Mouse (Mus musculus) gastrocnemius, postnatal 10 days (tissue): ENCODE measurements around the gene Nfe2l2. TPM values are rescaled to one million over a fixed set of nuclear protein-coding genes. Genes with fewer than 3 reads are reported as not detected.
A peak's percentile ranks its signal among the peaks of the same experiment; 100 is the strongest.
"Not testable (repeated sequence)": the region's sequence is repeated elsewhere in the genome, so short reads cannot be mapped to it uniquely, and the experiment has no call there.

Source experiments
- DNase-seq: peaks from one replicate; pipeline ENCODE4 v3.0.0; 2021; ENCODE audit warnings: mixed read lengths
- microRNA-seq, 2 experiments: library from miRNA; unstranded; fragments of <30 nt; microRNA quantifications; one replicate each; pipeline ENCODE4 v1.2.0; 2021
- total RNA-seq, 2 experiments: library from RNA; stranded (reverse); gene quantifications; 2 replicates each; pipeline ENCODE4 v1.2.3; 2021

Gene Nfe2l2
- total RNA-seq, 2 experiments from 2014 or later: 28.4 to 33.3 TPM

GRCm38 (mm10) chr2:75645251-75645650 lies 59.2 kb downstream of the Nfe2l2 start:
- no peak for DNase-seq

GRCm38 (mm10) chr2:75643950-75644349 lies 60.5 kb downstream of the Nfe2l2 start:
- no peak for DNase-seq

GRCm38 (mm10) chr2:75642795-75643550 lies 61.5 kb downstream of the Nfe2l2 start:
- DNase-seq: no peak

GRCm38 (mm10) chr2:75642312-75642711 lies 62.1 kb downstream of the Nfe2l2 start:
- DNase-seq: not testable (repeated sequence)

- DNase-seq: not testable (repeated sequence)
Observed at GRCm38 (mm10) chr2:75639535-75639934, 64.9 kb downstream of the Nfe2l2 start.

- DNase-seq: not testable (repeated sequence)
Observed at GRCm38 (mm10) chr2:75637822-75638221, 66.6 kb downstream of the Nfe2l2 start.

GRCm38 (mm10) chr2:75637361-75637760 lies 67.1 kb downstream of the Nfe2l2 start:
- DNase-seq: no peak

GRCm38 (mm10) chr2:75637055-75637304 lies 67.5 kb downstream of the Nfe2l2 start:
- DNase-seq: not testable (repeated sequence)

GRCm38 (mm10) chr2:75636261-75637054 lies 68.0 kb downstream of the Nfe2l2 start:
- peak; percentile 16 for DNase-seq

- DNase-seq: not testable (repeated sequence)
Observed at GRCm38 (mm10) chr2:75634431-75634830, 70.0 kb downstream of the Nfe2l2 start.

GRCm38 (mm10) chr2:75633784-75634183 lies 70.7 kb downstream of the Nfe2l2 start:
- DNase-seq: no peak

- no peak for DNase-seq
Observed at GRCm38 (mm10) chr2:75633381-75633780, 71.1 kb downstream of the Nfe2l2 start.

- DNase-seq: no peak
Observed at GRCm38 (mm10) chr2:75632721-75633181, 71.7 kb downstream of the Nfe2l2 start.

GRCm38 (mm10) chr2:75632043-75632442 lies 72.4 kb downstream of the Nfe2l2 start:
- DNase-seq: no peak

GRCm38 (mm10) chr2:75631421-75631820 lies 73.0 kb downstream of the Nfe2l2 start:
- DNase-seq: no peak

- DNase-seq: no peak
Observed at GRCm38 (mm10) chr2:75628487-75628886, 76.0 kb downstream of the Nfe2l2 start.

GRCm38 (mm10) chr2:75626597-75627440 lies 77.6 kb downstream of the Nfe2l2 start:
- no peak for DNase-seq

Small RNAs within 50 kb of the gene (microRNA-seq; reads per million reads assigned to microRNA genes)
- gene Gm24574: 0 reads per million in 2 experiments

Other genes with a start within 250 kb of the Nfe2l2 start
- 100 to 1,000 TPM; 280 to 305 TPM for gene Hnrnpa3, start 45.4 kb downstream of the Nfe2l2 start, total RNA-seq
- gene Agps, start 127.5 kb upstream of the Nfe2l2 start, total RNA-seq: 10 to 100 TPM; 27.5 to 30.3 TPM
- 1 to 10 TPM; 5.0 TPM for gene Ttc30b, start 233.9 kb upstream of the Nfe2l2 start, total RNA-seq